In genomic region chr2:104710670-104711370, GRCm38 (mm10) we compare ENCODE assay signal across 9 mouse cellular contexts. TPM values are rescaled to one million over a fixed set of nuclear protein-coding genes. Genes with fewer than 3 reads are reported as not detected.
DNase-seq lines count a peak whose midpoint lies in the region; ATAC-seq and TF ChIP-seq lines count a peak whose summit lies in the region.
"Had no signal": no experiment of that assay in that cellular context is flagged by ENCODE, and none has a peak within 500 bp of the region (broad histone marks: within the 10 kb centered on the region; RNA-seq: fewer than 3 reads in every experiment).

No protein-coding gene starts in this region.

- ATAC-seq in embryonic facial prominence, embryonic 14.5 days (ENCODE audit: low read depth): no peak
- ATAC-seq in limb, embryonic 12.5 days (ENCODE audit: insufficient number of reproducible peaks, insufficient read depth, low FRiP score, low TSS enrichment, low read depth): no peak
- ATAC-seq in neural tube, embryonic 15.5 days (ENCODE audit: low FRiP score): peak; percentile 7

- H3K27ac ChIP-seq in embryonic facial prominence, embryonic 14.5 days (replicated peaks; ENCODE audit: low read depth, low read length): no peak overlapping the region
- no peak overlapping the region for H3K27ac ChIP-seq in limb, embryonic 12.5 days
- H3K27ac ChIP-seq in neural tube, embryonic 15.5 days (replicated peaks): peak overlapping the region; percentile 92; the same call in 1 of the 2 replicates

- no peak for TF ChIP-seq CTCF in lung, adult 2 months (IDR thresholded peaks at IDR 0.05; ENCODE audit: insufficient read depth, low read length)

- WGBS in lung, adult 2 months: 25% methylated on average over 6 of the region's 6 CpGs
- 18% methylated on average over 6 of the region's 6 CpGs for WGBS in embryonic facial prominence, embryonic 14.5 days
- 40% methylated on average over 6 of the region's 6 CpGs for WGBS in limb, embryonic 12.5 days
- WGBS in neural tube, embryonic 15.5 days: 17% methylated on average over 6 of the region's 6 CpGs

- H3K4me3 ChIP-seq in lung, adult 2 months (replicated peaks; ENCODE audit: extremely low read depth, low read depth, low read length): peak overlapping the region; percentile 1
- H3K4me3 ChIP-seq in embryonic facial prominence, embryonic 14.5 days (ENCODE audit: low read depth, low read length): peak overlapping the region; percentile 76
- peak overlapping the region; percentile 87 for H3K4me3 ChIP-seq in limb, embryonic 12.5 days (replicated peaks)
- peak overlapping the region; percentile 83 for H3K4me3 ChIP-seq in neural tube, embryonic 15.5 days (replicated peaks)

- H3K9ac ChIP-seq in embryonic facial prominence, embryonic 14.5 days (ENCODE audit: low read depth, low read length): no peak overlapping the region
- H3K9ac ChIP-seq in limb, embryonic 12.5 days (replicated peaks): peak overlapping the region; percentile 90
- H3K9ac ChIP-seq in neural tube, embryonic 15.5 days (replicated peaks): peak overlapping the region; percentile 75

- no peak for TF ChIP-seq POLR2A in lung, adult 2 months (IDR thresholded peaks at IDR 0.05; ENCODE audit: borderline replicate concordance, extremely low read depth, low read depth, low read length)

- no peaks in the 10 kb centered on the region for H3K9me3 ChIP-seq in embryonic facial prominence, embryonic 14.5 days (ENCODE audit: control insufficient read depth, low read length)
- no peaks in the 10 kb centered on the region for H3K9me3 ChIP-seq in limb, embryonic 12.5 days
- H3K9me3 ChIP-seq in neural tube, embryonic 15.5 days (replicated peaks): no peaks in the 10 kb centered on the region

- peaks cover 3% of the 10 kb centered on the region; the same call in 1 of the 2 replicates for H3K36me3 ChIP-seq in embryonic facial prominence, embryonic 14.5 days (ENCODE audit: control insufficient read depth, insufficient read depth, low read length)
- peaks cover 3% of the 10 kb centered on the region; the same call in 1 of the 2 replicates for H3K36me3 ChIP-seq in limb, embryonic 12.5 days
- peaks cover 5% of the 10 kb centered on the region; the same call in 1 of the 2 replicates for H3K36me3 ChIP-seq in neural tube, embryonic 15.5 days

- peak overlapping the region; percentile 66 for H3K4me2 ChIP-seq in embryonic facial prominence, embryonic 14.5 days (ENCODE audit: low read depth, low read length)
- peak overlapping the region; percentile 64 for H3K4me2 ChIP-seq in limb, embryonic 12.5 days
- H3K4me2 ChIP-seq in neural tube, embryonic 15.5 days: peak overlapping the region; percentile 77

- H3K27me3 ChIP-seq in embryonic facial prominence, embryonic 14.5 days (replicated peaks; ENCODE audit: control insufficient read depth, insufficient read depth, low read length): no peaks in the 10 kb centered on the region
- 0 out of 2 replicates have a peak, but pooled peaks cover 6% of the 10 kb centered on the region for H3K27me3 ChIP-seq in limb, embryonic 12.5 days
- H3K27me3 ChIP-seq in neural tube, embryonic 15.5 days (replicated peaks): 0 out of 2 replicates have a peak, but pooled peaks cover 4% of the 10 kb centered on the region

- no peak for DNase-seq in lung, adult 2 months
- no peak for DNase-seq in lung, postnatal 25 days (ENCODE audit: low spot score)
- DNase-seq in embryonic facial prominence, embryonic 14.5 days (ENCODE audit: low spot score): peak; percentile 31
- DNase-seq in adrenal gland, postnatal 4 days (ENCODE audit: low spot score in 2 of 2): no peak
- no peak for DNase-seq in urinary bladder, postnatal 14 days (ENCODE audit: low spot score)
- DNase-seq in layer of hippocampus, postnatal 36 days: no peak

- no peaks in the 10 kb centered on the region for H3K4me1 ChIP-seq in lung, adult 2 months (ENCODE audit: control insufficient read depth, insufficient read depth, low read length)
- H3K4me1 ChIP-seq in embryonic facial prominence, embryonic 14.5 days (ENCODE audit: control insufficient read depth, insufficient read depth, low read length): peaks cover 12% of the 10 kb centered on the region; the same call in 1 of the 2 replicates
- peaks cover 21% of the 10 kb centered on the region for H3K4me1 ChIP-seq in limb, embryonic 12.5 days (replicated peaks)
- peaks cover 25% of the 10 kb centered on the region for H3K4me1 ChIP-seq in neural tube, embryonic 15.5 days

RNA-seq across cellular contexts. Expression of gene Tcp11l1, which starts 1.1 kb away (rescaled TPM):
- polyA plus RNA-seq in lung, adult 2 months (2012; rRNA removed): 4.7 and 5.1 TPM in 2 replicates
- polyA plus RNA-seq in embryonic facial prominence, embryonic 14.5 days (2014; fragmentation: Nextera tagmentation; extraction: Ambion mirVana): 32.6 and 35.0 TPM in 2 replicates
- 77.5 and 79.3 TPM in 2 replicates for polyA plus RNA-seq in limb, embryonic 12.5 days (2016; fragmentation: Nextera tagmentation; extraction: Ambion mirVana)
- 52.6 and 60.0 TPM in 2 replicates for polyA plus RNA-seq in neural tube, embryonic 15.5 days (2015; fragmentation: Nextera tagmentation; extraction: Ambion mirVana)
- 10 to 100 TPM; 15.5 to 19.3 TPM for total RNA-seq in adrenal gland, postnatal 4 days (2021)
- total RNA-seq in layer of hippocampus, postnatal 36 days (2021): 10 to 100 TPM; 40.8 to 44.0 TPM

RNA-seq across cellular contexts. Expression of gene Pin1rt1, which starts 5.4 kb away (rescaled TPM):
- not detected in 2 replicates for polyA plus RNA-seq in lung, adult 2 months (2012; rRNA removed)
- not detected in 2 replicates for polyA plus RNA-seq in embryonic facial prominence, embryonic 14.5 days (2014; fragmentation: Nextera tagmentation; extraction: Ambion mirVana)
- 0.24 TPM in 1 of 2 replicates, not detected in the other for polyA plus RNA-seq in limb, embryonic 12.5 days (2016; fragmentation: Nextera tagmentation; extraction: Ambion mirVana)
- polyA plus RNA-seq in neural tube, embryonic 15.5 days (2015; fragmentation: Nextera tagmentation; extraction: Ambion mirVana): 0.35 TPM in 1 of 2 replicates, not detected in the other
- total RNA-seq in adrenal gland, postnatal 4 days (2021): not detected
- total RNA-seq in layer of hippocampus, postnatal 36 days (2021): not detected
- polyA plus RNA-seq: kidney, adult 2 months had no signal

RNA-seq across cellular contexts. Expression of gene Depdc7, which starts 31.9 kb away (rescaled TPM):
- polyA plus RNA-seq in lung, adult 2 months (2012; rRNA removed): 1.1 and 1.7 TPM in 2 replicates
- polyA plus RNA-seq in embryonic facial prominence, embryonic 14.5 days (2014; fragmentation: Nextera tagmentation; extraction: Ambion mirVana): 6.6 and 8.1 TPM in 2 replicates
- 4.0 and 4.5 TPM in 2 replicates for polyA plus RNA-seq in limb, embryonic 12.5 days (2016; fragmentation: Nextera tagmentation; extraction: Ambion mirVana)
- polyA plus RNA-seq in neural tube, embryonic 15.5 days (2015; fragmentation: Nextera tagmentation; extraction: Ambion mirVana): 1.1 and 3.6 TPM in 2 replicates
- total RNA-seq in adrenal gland, postnatal 4 days (2021): 1 to 10 TPM; 4.6 to 5.2 TPM
- total RNA-seq in layer of hippocampus, postnatal 36 days (2021): 1 to 10 TPM; 1.9 to 2.2 TPM

Comparison
In these comparisons a context has a peak if more than half of its experiments do, and no peak if none do; other contexts are left out.
1. H3K4me3 ChIP-seq: peak in every context shown above with its lines; median percentile 87 in limb, embryonic 12.5 days; 83 in neural tube, embryonic 15.5 days; 76 in embryonic facial prominence, embryonic 14.5 days; 1 in lung, adult 2 months.